Mouse (Mus musculus) heart, adult 11 months (tissue): ENCODE results near the gene Dnah9.

Experiments used
- DNase-seq: peaks from one replicate; pipeline ENCODE4 v3.0.0; 2022

Dnah9 gene

GRCm38 (mm10) chr11:66167801-66168651 lies at the start of gene Dnah9:
Gene Dnah9, minus strand, starts transcription at chr11:66168551.
- peak; percentile 96 for DNase-seq

- DNase-seq: peak; percentile 94
These were observed 20.4 kb upstream of the Dnah9 start for GRCm38 (mm10) chr11:66188627-66189287.

GRCm38 (mm10) chr11:66188146-66188545 lies 19.8 kb upstream of the Dnah9 start:
- no peak for DNase-seq

- DNase-seq: no peak
These were observed 9.4 kb upstream of the Dnah9 start for GRCm38 (mm10) chr11:66177781-66178180.

GRCm38 (mm10) chr11:66164022-66164421 lies 4.3 kb downstream of the Dnah9 start:
- no peak for DNase-seq

GRCm38 (mm10) chr11:66140631-66141252 lies 27.6 kb downstream of the Dnah9 start:
- DNase-seq: peak; percentile 76

- DNase-seq: peak; percentile 39
These were observed 33.5 kb downstream of the Dnah9 start for GRCm38 (mm10) chr11:66134826-66135225.

- DNase-seq: no peak
These were observed 42.2 kb downstream of the Dnah9 start for GRCm38 (mm10) chr11:66126150-66126549.

GRCm38 (mm10) chr11:66124496-66124895 lies 43.9 kb downstream of the Dnah9 start:
- peak; percentile 51 for DNase-seq

- peak; percentile 17 for DNase-seq
These were observed 46.3 kb downstream of the Dnah9 start for GRCm38 (mm10) chr11:66122017-66122416.

- DNase-seq: no peak
These were observed 84.6 kb downstream of the Dnah9 start for GRCm38 (mm10) chr11:66083663-66084254.

GRCm38 (mm10) chr11:66072921-66073320 lies 95.4 kb downstream of the Dnah9 start:
- peak; percentile 57 for DNase-seq

- peak; percentile 29 for DNase-seq
These were observed 109.4 kb downstream of the Dnah9 start for GRCm38 (mm10) chr11:66058956-66059355.

- DNase-seq: no peak
These were observed 117.1 kb downstream of the Dnah9 start for GRCm38 (mm10) chr11:66051294-66051693.

- DNase-seq: no peak
These were observed 119.2 kb downstream of the Dnah9 start for GRCm38 (mm10) chr11:66049146-66049545.

GRCm38 (mm10) chr11:66046594-66047193 lies 121.7 kb downstream of the Dnah9 start:
- DNase-seq: no peak

GRCm38 (mm10) chr11:66043635-66044034 lies 124.7 kb downstream of the Dnah9 start:
- DNase-seq: no peak

- DNase-seq: peak; percentile 29
These were observed 125.8 kb downstream of the Dnah9 start for GRCm38 (mm10) chr11:66042531-66042930.

- peak; percentile 29 for DNase-seq
These were observed 142.6 kb downstream of the Dnah9 start for GRCm38 (mm10) chr11:66025728-66026127.

GRCm38 (mm10) chr11:65975871-65976270 lies 192.5 kb downstream of the Dnah9 start:
- no peak for DNase-seq

- DNase-seq: no peak
These were observed 237.6 kb downstream of the Dnah9 start for GRCm38 (mm10) chr11:65930796-65931195.

GRCm38 (mm10) chr11:65930359-65930758 lies 238.0 kb downstream of the Dnah9 start:
- DNase-seq: no peak

GRCm38 (mm10) chr11:65927962-65928361 lies 240.4 kb downstream of the Dnah9 start:
- DNase-seq: no peak
